Mouse (Mus musculus): ENCODE measurements around the gene Spred2. TPM values are rescaled to one million over a fixed set of nuclear protein-coding genes. Genes with fewer than 3 reads are reported as not detected.

Gene Spred2
- polyA plus RNA-seq, 1 experiment from 2014 or later = 8.5 TPM

DNA sequence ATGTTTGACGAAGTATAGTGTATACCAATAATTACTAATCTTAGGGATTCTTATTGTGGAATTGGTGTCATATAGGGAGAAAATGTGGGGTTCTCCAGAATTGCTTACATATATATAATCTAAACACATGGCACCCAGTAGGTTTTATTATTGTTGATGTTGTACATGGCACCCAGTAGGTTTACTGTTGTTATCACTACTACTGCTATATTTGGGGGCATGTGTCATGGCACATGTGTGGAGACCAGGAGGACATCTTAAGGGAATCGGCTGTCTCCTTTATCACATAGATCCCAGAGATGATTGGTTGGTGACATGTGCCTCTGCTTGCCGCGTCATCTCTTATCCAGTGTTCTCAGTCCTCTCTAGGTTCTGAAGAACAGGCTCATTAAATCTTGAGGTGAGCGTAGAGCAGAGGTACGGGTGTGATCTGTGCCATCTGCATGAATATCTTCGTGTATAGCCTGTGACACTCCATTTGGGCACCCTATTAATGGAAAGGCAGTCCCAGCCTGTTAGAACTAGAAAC, 70.2 kb downstream of the Spred2 start:
- no peak overlapping the region for H3K9ac ChIP-seq (ENCODE audit: low read depth, low read length)
- DNase-seq (ENCODE audit: low spot score) (no peak), ATAC-seq (replicated peaks; ENCODE audit: low FRiP score, low read depth) (no peak)
- peaks cover 38% of the 10 kb centered on the region for H3K4me1 ChIP-seq (replicated peaks; ENCODE audit: insufficient read depth, low read length)
- H3K27ac ChIP-seq = no peak overlapping the region
- H3K4me3 ChIP-seq (replicated peaks; ENCODE audit: low read depth, low read length) = no peak overlapping the region
- no peak for TF ChIP-seq CTCF (IDR thresholded peaks at IDR 0.05; ENCODE audit: low read depth)
- no peaks in the 10 kb centered on the region for H3K27me3 ChIP-seq (ENCODE audit: insufficient read depth, low read length)
- 76% methylated on average over 7 of the region's 7 CpGs for WGBS
- no peak overlapping the region for H3K4me2 ChIP-seq (ENCODE audit: low read length)
- 0 out of 2 replicates have a peak, but pooled peaks cover 9% of the 10 kb centered on the region for H3K36me3 ChIP-seq (ENCODE audit: insufficient read depth, low read length)
- no peaks in the 10 kb centered on the region for H3K9me3 ChIP-seq (replicated peaks; ENCODE audit: low read length)

GRCm38 (mm10) chr11:19997940-19998339, 73.8 kb downstream of the Spred2 start:
- no peaks in the 10 kb centered on the region for H3K27me3 ChIP-seq (ENCODE audit: insufficient read depth, low read length)
- ATAC-seq (replicated peaks; ENCODE audit: low FRiP score, low read depth) (no peak; the same call in 1 of the 2 replicates), DNase-seq (ENCODE audit: low spot score) (peak; percentile 63)
- peaks cover 14% of the 10 kb centered on the region for H3K4me1 ChIP-seq (replicated peaks; ENCODE audit: insufficient read depth, low read length)
- no peaks in the 10 kb centered on the region for H3K9me3 ChIP-seq (replicated peaks; ENCODE audit: low read length)
- 14% methylated on average over 18 of the region's 18 CpGs for WGBS
- H3K4me3 ChIP-seq (replicated peaks; ENCODE audit: low read depth, low read length) = no peak overlapping the region
- H3K27ac ChIP-seq = no peak overlapping the region
- 0 out of 2 replicates have a peak overlapping the region, but pooled peaks have one; percentile 19 for H3K4me2 ChIP-seq (ENCODE audit: low read length)
- H3K36me3 ChIP-seq (ENCODE audit: insufficient read depth, low read length) = 0 out of 2 replicates have a peak, but pooled peaks cover 9% of the 10 kb centered on the region
- TF ChIP-seq CTCF (IDR thresholded peaks at IDR 0.05; ENCODE audit: low read depth) = no peak
- H3K9ac ChIP-seq (ENCODE audit: low read depth, low read length) = no peak overlapping the region

GRCm38 (mm10) chr11:20002883-20003282, 78.7 kb downstream of the Spred2 start:
- no peak for ATAC-seq (replicated peaks; ENCODE audit: low FRiP score, low read depth)
- 79% methylated on average over 4 of the region's 4 CpGs for WGBS
- no peaks in the 10 kb centered on the region for H3K27me3 ChIP-seq (ENCODE audit: insufficient read depth, low read length)

DNA sequence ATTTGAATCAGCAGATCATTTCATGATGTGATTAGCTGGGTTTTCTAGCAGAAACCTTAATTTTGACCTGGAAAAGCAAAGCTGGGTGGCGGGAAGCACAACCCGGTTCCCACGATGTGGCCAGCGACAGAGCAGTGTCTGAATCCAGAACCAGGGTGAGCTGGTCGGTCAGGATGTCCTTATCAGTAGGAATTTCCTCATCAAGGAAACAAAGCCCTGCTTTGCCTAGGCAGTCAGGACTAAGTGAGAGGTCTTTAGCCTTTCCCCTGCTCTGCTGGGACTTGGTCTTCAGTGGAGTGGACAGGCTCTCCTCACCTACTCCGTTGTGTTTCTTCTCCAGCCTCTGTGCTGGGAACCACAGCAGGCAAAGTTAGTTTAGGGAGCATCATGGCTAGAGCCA, 83.5 kb downstream of the Spred2 start:
- TF ChIP-seq CTCF (IDR thresholded peaks at IDR 0.05; ENCODE audit: low read depth) = no peak
- Histone ChIP-seq H3K4me3 (replicated peaks; ENCODE audit: low read depth, low read length) (no peak overlapping the region), H3K36me3 (ENCODE audit: insufficient read depth, low read length) (peaks cover 42% of the 10 kb centered on the region), H3K27ac (no peak overlapping the region), H3K9ac (ENCODE audit: low read depth, low read length) (no peak overlapping the region), H3K27me3 (ENCODE audit: insufficient read depth, low read length) (no peaks in the 10 kb centered on the region), H3K4me2 (ENCODE audit: low read length) (no peak overlapping the region), H3K9me3 (replicated peaks; ENCODE audit: low read length) (no peaks in the 10 kb centered on the region), H3K4me1 (replicated peaks; ENCODE audit: insufficient read depth, low read length) (0 out of 2 replicates have a peak, but pooled peaks cover 4% of the 10 kb centered on the region)
- WGBS = 72% methylated on average over 6 of the region's 6 CpGs
- no peak for ATAC-seq (replicated peaks; ENCODE audit: low FRiP score, low read depth)
- no peak for DNase-seq (ENCODE audit: low spot score)

More at GRCm38 (mm10) chr11:20002883-20003282, 78.7 kb downstream of the Spred2 start:
- Histone ChIP-seq H3K9ac (ENCODE audit: low read depth, low read length) (no peak overlapping the region), H3K4me3 (replicated peaks; ENCODE audit: low read depth, low read length) (no peak overlapping the region), H3K9me3 (replicated peaks; ENCODE audit: low read length) (no peaks in the 10 kb centered on the region), H3K27ac (no peak overlapping the region), H3K36me3 (ENCODE audit: insufficient read depth, low read length) (peaks cover 27% of the 10 kb centered on the region), H3K4me1 (replicated peaks; ENCODE audit: insufficient read depth, low read length) (0 out of 2 replicates have a peak, but pooled peaks cover under 1% of the 10 kb centered on the region), H3K4me2 (ENCODE audit: low read length) (no peak overlapping the region)
- no peak for DNase-seq (ENCODE audit: low spot score)
- TF ChIP-seq CTCF (IDR thresholded peaks at IDR 0.05; ENCODE audit: low read depth) = no peak

- peak; percentile 72 for ATAC-seq (replicated peaks; ENCODE audit: low FRiP score, low read depth)
Observed at GRCm38 (mm10) chr11:20011210-20011978, 87.2 kb downstream of the Spred2 start.

GRCm38 (mm10) chr11:20013366-20013765, 89.2 kb downstream of the Spred2 start:
- Histone ChIP-seq H3K9ac (ENCODE audit: low read depth, low read length) (no peak overlapping the region), H3K27me3 (ENCODE audit: insufficient read depth, low read length) (no peaks in the 10 kb centered on the region), H3K27ac (no peak overlapping the region), H3K4me2 (ENCODE audit: low read length) (no peak overlapping the region), H3K4me3 (replicated peaks; ENCODE audit: low read depth, low read length) (no peak overlapping the region), H3K9me3 (replicated peaks; ENCODE audit: low read length) (no peaks in the 10 kb centered on the region), H3K4me1 (replicated peaks; ENCODE audit: insufficient read depth, low read length) (0 out of 2 replicates have a peak, but pooled peaks cover 4% of the 10 kb centered on the region), H3K36me3 (ENCODE audit: insufficient read depth, low read length) (peaks cover 36% of the 10 kb centered on the region)
- 93% methylated on average over 3 of the region's 3 CpGs for WGBS
- ATAC-seq (replicated peaks; ENCODE audit: low FRiP score, low read depth) (no peak), DNase-seq (ENCODE audit: low spot score) (no peak)
- no peak for TF ChIP-seq CTCF (IDR thresholded peaks at IDR 0.05; ENCODE audit: low read depth)

More at GRCm38 (mm10) chr11:20011210-20011978, 87.2 kb downstream of the Spred2 start:
- DNase-seq (ENCODE audit: low spot score) = peak; percentile 91
- Histone ChIP-seq H3K9me3 (replicated peaks; ENCODE audit: low read length) (no peaks in the 10 kb centered on the region), H3K4me2 (ENCODE audit: low read length) (no peak overlapping the region), H3K27ac (peak overlapping the region; percentile 38), H3K27me3 (ENCODE audit: insufficient read depth, low read length) (no peaks in the 10 kb centered on the region), H3K4me3 (replicated peaks; ENCODE audit: low read depth, low read length) (no peak overlapping the region), H3K9ac (ENCODE audit: low read depth, low read length) (no peak overlapping the region), H3K4me1 (replicated peaks; ENCODE audit: insufficient read depth, low read length) (0 out of 2 replicates have a peak, but pooled peaks cover 4% of the 10 kb centered on the region), H3K36me3 (ENCODE audit: insufficient read depth, low read length) (peaks cover 41% of the 10 kb centered on the region; the same call in 1 of the 2 replicates)
- WGBS = 16% methylated on average over 16 of the region's 16 CpGs
- no peak; the same call in 1 of the 2 replicates for TF ChIP-seq CTCF (IDR thresholded peaks at IDR 0.05; ENCODE audit: low read depth)
